Mouse (Mus musculus) midbrain, embryonic 12.5 days (tissue): ENCODE results near the gene Pcnx3. TPM values are rescaled to one million over a fixed set of nuclear protein-coding genes. Genes with fewer than 3 reads are reported as not detected.

ENCODE experiments used
- ATAC-seq: fragments of 200-750 bp; cut with Nextera tagmentation; 2 replicates; pipeline ENCODE4 v1.8.0; 2017; ENCODE audit warnings: low read depth, moderate TSS enrichment, moderate library complexity; ENCODE audit not compliant: low FRiP score
- H3K27ac ChIP-seq: fragments of 300-500 bp; sonication (generic); replicated peaks from 2 replicates; pipeline ENCODE4 v1.5.1; 2016; ENCODE audit warnings: mild to moderate bottlenecking
- H3K27me3 ChIP-seq: fragments of 300-500 bp; sonication (generic); 2 replicates; pipeline ENCODE4 v1.6.1; 2016; ENCODE audit warnings: mild to moderate bottlenecking
- H3K36me3 ChIP-seq: fragments of 300-500 bp; sonication (generic); 2 replicates; pipeline ENCODE4 v1.6.1; 2016
- H3K4me1 ChIP-seq: fragments of 300-500 bp; sonication (generic); 2 replicates; pipeline ENCODE4 v1.6.1; 2016
- H3K4me2 ChIP-seq: fragments of 300-500 bp; sonication (generic); replicated peaks from 2 replicates; pipeline ENCODE4 v1.6.1; 2016; ENCODE audit warnings: mild to moderate bottlenecking, moderate library complexity
- H3K4me3 ChIP-seq: fragments of 300-500 bp; sonication (generic); 2 replicates; pipeline ENCODE4 v1.5.1; 2016; ENCODE audit warnings: mild to moderate bottlenecking
- H3K9ac ChIP-seq: fragments of 300-500 bp; sonication (generic); replicated peaks from 2 replicates; pipeline ENCODE4 v1.6.1; 2016; ENCODE audit warnings: mild to moderate bottlenecking, moderate library complexity
- H3K9me3 ChIP-seq: fragments of 300-500 bp; sonication (generic); 2 replicates; pipeline ENCODE4 v1.6.1; 2016; ENCODE audit warnings: mild to moderate bottlenecking
- WGBS: fragments of 180-500 bp; shearing (Covaris S2); methylation state at CpG from one replicate; pipeline ENCODE4 v1.1.7; 2016; 5-methylcytosine and 5-hydroxymethylcytosine counted together
- microRNA-seq: library from miRNA; unstranded; fragments of <30 nt; microRNA quantifications from one replicate; pipeline ENCODE4, GENCODE M21; 2017
- polyA plus RNA-seq: library from polyadenylated mRNA; unstranded; fragments of >200 nt; fragmentation: Nextera tagmentation; extraction: Ambion mirVana; gene quantifications from 2 replicates; pipeline ENCODE4 v1.2.1, GENCODE M21; 2016

Pcnx3 gene
- polyA plus RNA-seq, 1 experiment from 2014 or later = 34.1 TPM

DNA sequence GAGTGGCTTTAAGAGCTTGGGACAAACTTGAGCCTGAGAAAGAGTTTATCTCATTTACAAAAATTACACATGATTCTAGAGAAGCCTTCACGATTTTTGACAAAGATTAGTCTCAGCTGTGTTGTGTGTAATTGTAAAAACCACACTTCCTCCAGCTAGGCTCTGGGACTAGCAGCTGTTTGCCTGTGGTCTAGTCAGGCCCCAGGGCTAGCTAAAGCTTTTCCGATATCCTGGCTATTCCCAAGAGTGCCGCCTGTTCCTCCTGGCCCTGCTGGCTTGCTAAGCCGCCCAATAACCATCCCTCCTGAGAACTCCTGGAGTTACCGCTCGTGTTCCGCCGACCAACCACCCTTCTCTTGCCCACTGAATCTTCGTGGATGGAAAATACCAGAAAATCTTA is 56.6 kb downstream of the Pcnx3 start:
- no peak overlapping the region for H3K27ac ChIP-seq
- no peaks in the 10 kb centered on the region for H3K9me3 ChIP-seq
- H3K4me2 ChIP-seq = no peak overlapping the region
- H3K4me1 ChIP-seq = peaks cover 7% of the 10 kb centered on the region
- 74% methylated on average over 9 of the region's 9 CpGs for WGBS
- H3K4me3 ChIP-seq = no peak overlapping the region
- H3K36me3 ChIP-seq = no peaks in the 10 kb centered on the region
- no peaks in the 10 kb centered on the region for H3K27me3 ChIP-seq
- H3K9ac ChIP-seq = no peak overlapping the region
- ATAC-seq = no peak

DNA sequence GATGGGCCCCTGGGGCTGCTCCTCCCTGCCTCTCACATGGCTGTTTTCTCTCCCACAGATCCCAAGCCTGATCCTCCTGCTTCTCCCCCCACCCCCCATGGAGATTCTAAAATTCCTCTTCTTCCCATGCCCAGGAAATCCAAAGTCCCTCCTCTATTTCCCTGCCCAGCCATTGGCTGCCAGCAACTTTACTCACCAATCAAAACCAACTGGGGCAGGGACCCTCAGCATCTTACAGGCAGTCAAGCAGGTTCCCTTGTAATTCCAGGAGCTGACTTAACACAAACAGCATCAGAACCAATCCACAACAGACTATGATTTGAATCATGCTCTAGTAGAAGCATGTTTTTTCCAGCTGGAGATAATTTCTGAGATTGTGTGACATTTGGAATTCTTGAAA is 58.8 kb downstream of the Pcnx3 start:
- Histone ChIP-seq H3K36me3 (no peaks in the 10 kb centered on the region), H3K9ac (no peak overlapping the region)
- no peak for ATAC-seq

DNA sequence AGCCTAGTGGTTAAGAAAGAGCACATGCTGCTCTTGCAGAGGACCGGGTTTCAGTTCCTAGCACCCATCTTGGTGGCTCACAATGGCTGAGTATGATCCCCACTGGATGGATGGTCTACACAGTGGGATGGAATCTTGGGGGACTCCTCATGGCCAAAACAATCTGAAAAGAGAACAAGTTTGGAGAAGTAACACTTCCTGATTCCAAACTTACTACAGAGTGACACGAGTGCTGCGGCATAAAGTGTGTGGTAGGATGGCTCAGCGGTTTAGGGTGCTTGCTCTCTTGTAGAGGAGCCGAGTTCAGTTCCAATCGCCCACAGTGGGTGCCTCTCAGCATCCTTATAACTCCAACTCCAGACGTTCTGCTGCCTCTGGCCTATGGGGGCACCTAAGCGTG is 63.4 kb downstream of the Pcnx3 start:
- Histone ChIP-seq H3K4me2 (no peak overlapping the region), H3K27me3 (no peaks in the 10 kb centered on the region; the same call in 1 of the 2 replicates), H3K9ac (no peak overlapping the region), H3K4me1 (no peaks in the 10 kb centered on the region), H3K4me3 (no peak overlapping the region), H3K36me3 (no peaks in the 10 kb centered on the region), H3K9me3 (no peaks in the 10 kb centered on the region), H3K27ac (no peak overlapping the region)
- WGBS = 93% methylated on average over 8 of the region's 8 CpGs
- ATAC-seq = no peak

More for the DNA sequence above, 58.8 kb downstream of the Pcnx3 start:
- H3K4me1 ChIP-seq = no peaks in the 10 kb centered on the region
- no peaks in the 10 kb centered on the region for H3K9me3 ChIP-seq
- no peak overlapping the region for H3K4me2 ChIP-seq
- no peaks in the 10 kb centered on the region for H3K27me3 ChIP-seq
- H3K27ac ChIP-seq = no peak overlapping the region
- H3K4me3 ChIP-seq = no peak overlapping the region

DNA sequence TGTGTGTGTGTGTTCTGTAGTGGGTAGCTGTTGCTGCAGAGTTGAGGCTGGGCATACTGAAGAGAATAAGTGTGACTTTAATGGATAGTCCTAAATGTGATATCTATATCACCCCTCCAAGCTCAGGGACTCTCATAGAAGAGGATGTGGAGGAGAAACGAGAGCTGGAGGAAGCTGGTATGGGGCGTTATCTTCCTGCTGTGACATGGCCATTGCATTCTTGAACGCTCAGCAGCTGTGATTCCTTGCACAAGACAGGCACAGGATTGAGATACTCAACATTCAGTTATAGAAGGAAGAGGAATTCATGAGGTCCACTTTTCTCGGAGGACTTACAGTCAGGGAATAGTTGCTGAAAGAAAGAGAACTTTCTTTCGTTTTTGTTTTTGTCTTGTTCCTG is 66.8 kb downstream of the Pcnx3 start:
- WGBS = 82% methylated on average over 5 of the region's 5 CpGs
- no peaks in the 10 kb centered on the region; the same call in 1 of the 2 replicates for H3K27me3 ChIP-seq
- no peaks in the 10 kb centered on the region for H3K36me3 ChIP-seq
- no peak overlapping the region for H3K27ac ChIP-seq
- no peak overlapping the region for H3K4me2 ChIP-seq
- no peaks in the 10 kb centered on the region for H3K9me3 ChIP-seq
- no peaks in the 10 kb centered on the region for H3K4me1 ChIP-seq
- no peak overlapping the region for H3K9ac ChIP-seq
- H3K4me3 ChIP-seq = no peak overlapping the region
- ATAC-seq = no peak

DNA sequence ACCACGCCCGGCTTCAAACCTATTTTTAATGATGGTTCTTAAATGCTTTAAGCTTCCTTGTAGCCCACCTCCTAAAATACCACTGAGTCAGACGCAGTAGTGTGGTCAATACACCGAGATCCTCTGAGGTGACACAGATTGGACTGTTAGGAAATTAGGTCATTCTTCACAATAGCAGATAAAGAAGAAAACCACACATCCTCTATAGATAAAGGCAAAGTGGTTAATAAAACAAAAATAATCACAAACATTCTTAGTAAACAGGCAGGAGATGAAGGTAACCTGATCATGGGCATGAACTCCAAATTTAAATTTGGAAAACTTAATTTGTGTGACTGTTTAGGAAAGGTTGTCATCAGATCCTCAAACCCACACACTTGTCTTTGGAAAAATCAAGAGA is 68.7 kb downstream of the Pcnx3 start:
- no peak for ATAC-seq

DNA sequence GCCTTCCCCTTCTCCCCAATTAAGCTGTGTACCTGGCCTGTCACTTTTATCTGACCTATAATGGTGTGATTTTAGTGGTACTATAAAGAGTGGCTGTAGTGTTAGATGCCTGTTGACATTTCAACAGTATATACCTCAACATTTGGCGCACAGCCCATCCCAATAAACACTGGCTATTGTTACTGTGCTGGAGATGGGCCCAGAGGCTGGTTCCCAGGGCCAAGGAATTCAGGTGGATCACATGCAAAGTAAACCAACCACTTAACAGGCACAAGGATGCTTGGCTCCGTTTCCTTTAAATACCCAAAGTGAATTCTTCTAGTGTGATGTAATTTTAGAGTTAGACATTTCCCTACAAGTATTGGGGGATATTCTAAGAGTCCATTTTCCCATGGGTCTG is 73.8 kb downstream of the Pcnx3 start:
- no peak overlapping the region for H3K9ac ChIP-seq
- WGBS = 70% methylated on average over 2 of the region's 2 CpGs
- H3K4me1 ChIP-seq = peaks cover 11% of the 10 kb centered on the region
- no peak overlapping the region for H3K4me2 ChIP-seq
- no peak for ATAC-seq
- peaks cover 16% of the 10 kb centered on the region; the same call in 1 of the 2 replicates for H3K27me3 ChIP-seq
- H3K4me3 ChIP-seq = no peak overlapping the region
- H3K27ac ChIP-seq = no peak overlapping the region
- no peaks in the 10 kb centered on the region for H3K9me3 ChIP-seq
- no peaks in the 10 kb centered on the region for H3K36me3 ChIP-seq

More for the DNA sequence above, 68.7 kb downstream of the Pcnx3 start:
- Histone ChIP-seq H3K4me3 (no peak overlapping the region), H3K9me3 (no peaks in the 10 kb centered on the region), H3K9ac (no peak overlapping the region), H3K27ac (no peak overlapping the region), H3K27me3 (peaks cover 7% of the 10 kb centered on the region), H3K4me1 (no peaks in the 10 kb centered on the region), H3K4me2 (no peak overlapping the region), H3K36me3 (no peaks in the 10 kb centered on the region)
- 91% methylated on average over 4 of the region's 4 CpGs for WGBS

Small RNA genes lying within 50 kb of the gene (microRNA-seq; reads per million reads assigned to microRNA genes)
- not detected for gene Mir6987

Other genes starting within 250 kb of the Pcnx3 start
- gene Fosl1, start 241.4 kb downstream of the Pcnx3 start, polyA plus RNA-seq = not detected in 2 replicates
- gene Ccdc85b, start 231.0 kb downstream of the Pcnx3 start, polyA plus RNA-seq = 10.1 TPM in 2 replicates
- 144 and 149 TPM in 2 replicates for gene Fibp, start 228.3 kb downstream of the Pcnx3 start, polyA plus RNA-seq
- gene Ctsw, start 220.4 kb downstream of the Pcnx3 start, polyA plus RNA-seq = 3.6 and 3.9 TPM in 2 replicates
- 57.9 and 68.9 TPM in 2 replicates for gene Efemp2, start 215.0 kb downstream of the Pcnx3 start, polyA plus RNA-seq
- 47.7 and 50.1 TPM in 2 replicates for gene Mus81, start 200.5 kb downstream of the Pcnx3 start, polyA plus RNA-seq
- gene Cfl1, start 198.5 kb downstream of the Pcnx3 start, polyA plus RNA-seq = 3,169 and 3,187 TPM in 2 replicates
- 0.22 TPM in 1 of 2 replicates, not detected in the other for gene 1700020D05Rik, start 185.1 kb downstream of the Pcnx3 start, polyA plus RNA-seq
- gene Snx32, start 178.4 kb downstream of the Pcnx3 start, polyA plus RNA-seq = 35.9 and 36.0 TPM in 2 replicates
- gene Ovol1, start 128.3 kb downstream of the Pcnx3 start, polyA plus RNA-seq = 0.08 and 0.14 TPM in 2 replicates
- gene Ap5b1, start 120.9 kb downstream of the Pcnx3 start, polyA plus RNA-seq = 2.2 and 2.6 TPM in 2 replicates
- gene Rnaseh2c, start 87.0 kb downstream of the Pcnx3 start, polyA plus RNA-seq = 137 and 165 TPM in 2 replicates
- gene Kat5, start 78.7 kb downstream of the Pcnx3 start, polyA plus RNA-seq = 80.4 and 81.6 TPM in 2 replicates
- gene Rela, start 51.4 kb downstream of the Pcnx3 start, polyA plus RNA-seq = 34.2 and 37.6 TPM in 2 replicates
- gene Sipa1, start 25.2 kb downstream of the Pcnx3 start, polyA plus RNA-seq = 18.8 and 20.6 TPM in 2 replicates
- gene Map3k11, start 166 bp downstream of the Pcnx3 start, polyA plus RNA-seq = 25.4 and 26.2 TPM in 2 replicates
- 0.36 TPM in 1 of 2 replicates, not detected in the other for gene Kcnk7, start 15.5 kb upstream of the Pcnx3 start, polyA plus RNA-seq
- gene Ehbp1l1, start 37.4 kb upstream of the Pcnx3 start, polyA plus RNA-seq = 8.2 and 9.1 TPM in 2 replicates
- 175 and 186 TPM in 2 replicates for gene Fam89b, start 40.7 kb upstream of the Pcnx3 start, polyA plus RNA-seq
- gene Ltbp3, start 52.0 kb upstream of the Pcnx3 start, polyA plus RNA-seq = 7.9 and 9.1 TPM in 2 replicates
- gene Scyl1, start 82.5 kb upstream of the Pcnx3 start, polyA plus RNA-seq = 63.6 and 68.4 TPM in 2 replicates
- gene Frmd8, start 186.4 kb upstream of the Pcnx3 start, polyA plus RNA-seq = 22.3 and 24.8 TPM in 2 replicates
- 1.9 and 3.4 TPM in 2 replicates for gene Slc25a45, start 188.9 kb upstream of the Pcnx3 start, polyA plus RNA-seq
- gene Tigd3, start 205.2 kb upstream of the Pcnx3 start, polyA plus RNA-seq = 11.1 and 11.4 TPM in 2 replicates
- gene Dpf2, start 224.1 kb upstream of the Pcnx3 start, polyA plus RNA-seq = 171 and 185 TPM in 2 replicates
- gene Cdc42ep2, start 235.9 kb upstream of the Pcnx3 start, polyA plus RNA-seq = 3.6 and 3.8 TPM in 2 replicates